Mouse (Mus musculus): ENCODE results near the gene Dkkl1. TPM values are rescaled to one million over a fixed set of nuclear protein-coding genes. Genes with fewer than 3 reads are reported as not detected.
"Not testable (repeated sequence)": the region's sequence is repeated elsewhere in the genome, so short reads cannot be mapped to it uniquely, and the experiment has no call there.

Dkkl1 gene
- polyA plus RNA-seq (2015; fragmentation: Nextera tagmentation; extraction: Ambion mirVana): 1.1 and 1.4 TPM in 2 replicates

- WGBS: 4% methylated on average over 17 of the region's 17 CpGs
Measured at GRCm38 (mm10) chr7:45211851-45212251, at the start of gene Dkkl1. TSS of gene Dkkl1 (minus strand) at chr7:45212147.

GRCm38 (mm10) chr7:45259281-45259680 lies 47.3 kb upstream of the Dkkl1 start:
- Histone ChIP-seq H3K4me1 (no peaks in the 10 kb centered on the region), H3K9me3 (no peaks in the 10 kb centered on the region), H3K27ac (no peak overlapping the region), H3K36me3 (no peaks in the 10 kb centered on the region), H3K4me3 (replicated peaks) (no peak overlapping the region), H3K27me3 (replicated peaks) (no peaks in the 10 kb centered on the region), H3K4me2 (no peak overlapping the region), H3K9ac (no peak overlapping the region)
- 84% methylated on average over 8 of the region's 8 CpGs for WGBS
- ATAC-seq (ENCODE audit: insufficient read depth, low FRiP score, low read depth): no peak

More at GRCm38 (mm10) chr7:45211851-45212251, at the start of gene Dkkl1:
- Histone ChIP-seq H3K27ac (no peak within 1 kb of the TSS), H3K4me2 (peak within 1 kb of the TSS; percentile 51), H3K9me3 (no peaks in the 10 kb centered on the region), H3K4me3 (replicated peaks) (peak within 1 kb of the TSS; percentile 6; the same call in 1 of the 2 replicates), H3K4me1 (peaks cover 9% of the 10 kb centered on the region), H3K9ac (no peak within 1 kb of the TSS), H3K36me3 (no peaks in the 10 kb centered on the region), H3K27me3 (replicated peaks) (peaks cover 24% of the 10 kb centered on the region)
- no peak for ATAC-seq (ENCODE audit: insufficient read depth, low FRiP score, low read depth)

- H3K9me3 ChIP-seq: no peaks in the 10 kb centered on the region
- H3K27me3 ChIP-seq (replicated peaks): no peaks in the 10 kb centered on the region
- no peak overlapping the region for H3K4me2 ChIP-seq
- H3K4me3 ChIP-seq (replicated peaks): no peak overlapping the region
- ATAC-seq (ENCODE audit: insufficient read depth, low FRiP score, low read depth): no peak
- no peak overlapping the region for H3K27ac ChIP-seq
- 53% methylated on average over 11 of the region's 11 CpGs for WGBS
- no peak overlapping the region for H3K9ac ChIP-seq
- H3K36me3 ChIP-seq: no peaks in the 10 kb centered on the region
- no peaks in the 10 kb centered on the region for H3K4me1 ChIP-seq
Measured at GRCm38 (mm10) chr7:45257063-45257840, 45.3 kb upstream of the Dkkl1 start.

- H3K9ac ChIP-seq; H3K27me3 ChIP-seq (replicated peaks); H3K4me1 ChIP-seq; H3K9me3 ChIP-seq; H3K36me3 ChIP-seq; H3K4me2 ChIP-seq; H3K27ac ChIP-seq; ATAC-seq (ENCODE audit: insufficient read depth, low FRiP score, low read depth); H3K4me3 ChIP-seq (replicated peaks): not testable (repeated sequence)
- WGBS: 68% methylated on average over 7 of the region's 7 CpGs
Measured at GRCm38 (mm10) chr7:45255822-45256221, 43.9 kb upstream of the Dkkl1 start.

- no peak for ATAC-seq (ENCODE audit: insufficient read depth, low FRiP score, low read depth)
- no peaks in the 10 kb centered on the region for H3K36me3 ChIP-seq
- WGBS: 72% methylated on average over 8 of the region's 8 CpGs
- no peak overlapping the region for H3K4me2 ChIP-seq
- no peak overlapping the region for H3K4me3 ChIP-seq (replicated peaks)
- no peaks in the 10 kb centered on the region for H3K27me3 ChIP-seq (replicated peaks)
- H3K4me1 ChIP-seq: no peaks in the 10 kb centered on the region
- H3K9me3 ChIP-seq: no peaks in the 10 kb centered on the region
- H3K27ac ChIP-seq: no peak overlapping the region
- no peak overlapping the region for H3K9ac ChIP-seq
Measured at GRCm38 (mm10) chr7:45253806-45254205, 41.9 kb upstream of the Dkkl1 start.

GRCm38 (mm10) chr7:45247666-45248065 lies 35.7 kb upstream of the Dkkl1 start:
- no peaks in the 10 kb centered on the region for H3K4me1 ChIP-seq
- no peaks in the 10 kb centered on the region for H3K36me3 ChIP-seq
- 50% methylated on average over 3 of the region's 3 CpGs for whole genome bisulfite sequencing
- no peak overlapping the region for H3K4me2 ChIP-seq
- H3K9me3 ChIP-seq: no peaks in the 10 kb centered on the region
- no peak overlapping the region for H3K4me3 ChIP-seq (replicated peaks)
- ATAC-seq (ENCODE audit: insufficient read depth, low FRiP score, low read depth): no peak
- H3K27ac ChIP-seq: no peak overlapping the region
- H3K27me3 ChIP-seq (replicated peaks): no peaks in the 10 kb centered on the region
- H3K9ac ChIP-seq: no peak overlapping the region

- WGBS: 76% methylated on average over 6 of the region's 6 CpGs
- Histone ChIP-seq H3K9ac (no peak overlapping the region), H3K9me3 (no peaks in the 10 kb centered on the region), H3K27me3 (replicated peaks) (peaks cover 4% of the 10 kb centered on the region; the same call in 1 of the 2 replicates), H3K4me2 (peak overlapping the region; percentile 54; the same call in 1 of the 2 replicates), H3K4me1 (peaks cover 6% of the 10 kb centered on the region), H3K27ac (no peak overlapping the region), H3K36me3 (no peaks in the 10 kb centered on the region), H3K4me3 (replicated peaks) (no peak overlapping the region)
- no peak for ATAC-seq (ENCODE audit: insufficient read depth, low FRiP score, low read depth)
Measured at GRCm38 (mm10) chr7:45241389-45241749, 29.4 kb upstream of the Dkkl1 start.

GRCm38 (mm10) chr7:45240633-45241388 lies 28.9 kb upstream of the Dkkl1 start, which contains the start of gene Slc6a16:
TSS of gene Slc6a16 (plus strand) at chr7:45241085.
- peak within 1 kb of the TSS; percentile 54 for H3K4me2 ChIP-seq
- H3K4me3 ChIP-seq (replicated peaks): peak within 1 kb of the TSS; percentile 23
- H3K9ac ChIP-seq: no peak within 1 kb of the TSS
- H3K36me3 ChIP-seq: no peaks in the 10 kb centered on the region
- no peak within 1 kb of the TSS for H3K27ac ChIP-seq
- WGBS: 22% methylated on average over 52 of the region's 53 CpGs
- 0 out of 2 replicates have a peak, but pooled peaks have one; percentile 39 for ATAC-seq (ENCODE audit: insufficient read depth, low FRiP score, low read depth)
- peaks cover 4% of the 10 kb centered on the region; the same call in 1 of the 2 replicates for H3K27me3 ChIP-seq (replicated peaks)
- H3K4me1 ChIP-seq: peaks cover 6% of the 10 kb centered on the region
- H3K9me3 ChIP-seq: no peaks in the 10 kb centered on the region

GRCm38 (mm10) chr7:45240109-45240508 lies 28.2 kb upstream of the Dkkl1 start:
- WGBS: 86% methylated on average over 7 of the region's 7 CpGs
- no peak overlapping the region for H3K27ac ChIP-seq

GRCm38 (mm10) chr7:45238723-45239496 lies 27.0 kb upstream of the Dkkl1 start, which contains the start of gene Cd37:
TSS of gene Cd37 (minus strand) at chr7:45239115.
- no peaks in the 10 kb centered on the region for H3K9me3 ChIP-seq
- peaks cover 24% of the 10 kb centered on the region for H3K4me1 ChIP-seq
- peaks cover 4% of the 10 kb centered on the region; the same call in 1 of the 2 replicates for H3K27me3 ChIP-seq (replicated peaks)
- H3K36me3 ChIP-seq: no peaks in the 10 kb centered on the region
- H3K9ac ChIP-seq: no peak within 1 kb of the TSS
- H3K4me3 ChIP-seq (replicated peaks): 0 out of 2 replicates have a peak within 1 kb of the TSS, but pooled peaks have one; percentile 1
- H3K4me2 ChIP-seq: peak within 1 kb of the TSS; percentile 21; the same call in 1 of the 2 replicates
- WGBS: 35% methylated on average over 20 of the region's 20 CpGs
- no peak for ATAC-seq (ENCODE audit: insufficient read depth, low FRiP score, low read depth)
- 0 out of 2 replicates have a peak within 1 kb of the TSS, but pooled peaks have one; percentile 13 for H3K27ac ChIP-seq

More at GRCm38 (mm10) chr7:45240109-45240508, 28.2 kb upstream of the Dkkl1 start:
- no peak for ATAC-seq (ENCODE audit: insufficient read depth, low FRiP score, low read depth)
- no peaks in the 10 kb centered on the region for H3K9me3 ChIP-seq
- no peak overlapping the region for H3K4me3 ChIP-seq (replicated peaks)
- H3K9ac ChIP-seq: no peak overlapping the region
- peaks cover 13% of the 10 kb centered on the region for H3K4me1 ChIP-seq
- no peak overlapping the region for H3K4me2 ChIP-seq
- peaks cover 4% of the 10 kb centered on the region; the same call in 1 of the 2 replicates for H3K27me3 ChIP-seq (replicated peaks)
- no peaks in the 10 kb centered on the region for H3K36me3 ChIP-seq
